Mouse (Mus musculus) ES-E14 (cell line): Measurements from ENCODE around the gene Gpr63.

Source experiments
- HCFC1 ChIP-seq: IDR thresholded peaks from 2 replicates; pipeline ENCODE4 v1.6.1; 2012; ENCODE audit warnings: low read length, inconsistent platforms, borderline replicate concordance; ENCODE audit not compliant: insufficient read depth
- ZC3H11A ChIP-seq: IDR thresholded peaks from 2 replicates; pipeline ENCODE4 v1.6.1; 2012; ENCODE audit warnings: low read depth, mild to moderate bottlenecking, inconsistent platforms, low read length, borderline replicate concordance
- ZNF384 ChIP-seq: IDR thresholded peaks from 2 replicates; pipeline ENCODE4 v1.6.1; 2012; ENCODE audit warnings: low read depth, low read length, inconsistent platforms

- TF ChIP-seq HCFC1 (no peak), ZNF384 (no peak), ZC3H11A (no peak)
Measured at GRCm38 (mm10) chr4:24965918-24966298, 299 bp upstream of the Gpr63 start.
